Mouse (Mus musculus) kidney, postnatal 25 days (tissue): ENCODE measurements around the gene Cdhr3.
"Not testable (repeated sequence)": the region's sequence is repeated elsewhere in the genome, so short reads cannot be mapped to it uniquely, and the experiment has no call there.

Source experiments
- DNase-seq, 2 experiments: peaks; one replicate each; pipeline ENCODE4 v3.0.0; 2021; ENCODE audit warnings: mixed read lengths in 2 of 2

Cdhr3 gene

DNA sequence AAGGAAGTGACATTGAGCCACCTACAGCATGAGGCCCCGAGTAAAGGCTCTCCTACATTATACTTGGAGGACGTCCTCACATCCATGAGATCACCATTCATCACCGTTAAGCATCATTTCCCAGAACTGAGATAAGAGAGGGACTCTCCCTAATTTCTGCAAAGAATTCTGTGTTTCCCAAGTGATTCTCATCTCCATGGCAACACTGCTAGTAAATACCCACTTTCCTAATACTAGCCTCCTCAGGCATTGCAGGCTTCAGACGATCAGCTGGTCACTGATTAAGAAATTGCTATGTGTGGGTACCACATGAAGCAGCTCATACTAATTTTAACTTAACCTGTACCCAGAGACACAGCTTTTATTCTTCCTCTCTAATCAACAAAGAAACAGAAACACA, 92.3 kb downstream of the Cdhr3 start:
- DNase-seq: no peak

DNA sequence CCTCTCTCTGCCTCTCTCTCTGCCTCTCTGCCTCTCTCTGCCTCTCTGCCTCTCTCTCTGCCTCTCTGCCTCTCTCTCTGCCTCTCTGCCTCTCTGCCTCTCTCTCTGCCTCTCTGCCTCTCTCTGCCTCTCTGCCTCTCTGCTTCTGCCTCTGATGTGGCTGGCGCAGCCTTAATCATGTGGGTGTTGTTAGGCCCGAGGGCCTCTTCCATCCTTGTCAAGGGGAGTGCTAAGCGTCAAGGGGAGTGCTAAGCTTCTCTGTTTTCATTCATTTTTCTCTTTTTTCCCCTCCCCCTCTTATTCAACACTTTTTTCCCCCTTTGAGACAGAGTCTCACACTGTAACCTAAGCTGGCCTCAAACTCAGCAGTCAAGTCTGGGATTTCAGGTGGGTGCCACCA, 92.9 kb downstream of the Cdhr3 start:
- not testable (repeated sequence) for DNase-seq

DNA sequence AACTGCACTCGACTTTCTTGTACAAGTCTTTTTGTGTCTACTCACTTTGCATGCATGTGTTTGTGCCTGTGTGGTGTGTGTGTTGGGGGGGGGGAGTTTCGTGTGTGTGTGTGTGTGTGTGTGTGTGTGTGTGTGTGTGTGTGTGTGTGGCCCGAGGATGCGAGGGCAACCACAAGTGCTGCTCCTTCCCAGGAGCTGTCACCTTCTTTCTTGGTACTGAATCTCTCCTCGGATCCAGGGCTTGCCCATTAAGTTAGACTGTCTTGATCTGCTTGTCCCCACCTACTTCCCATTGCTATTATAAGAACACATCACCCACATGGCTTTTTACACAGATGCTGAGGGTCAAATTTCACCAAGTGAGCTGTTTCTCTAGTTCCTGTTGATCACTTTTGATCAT, 93.9 kb downstream of the Cdhr3 start:
- no peak for DNase-seq

DNA sequence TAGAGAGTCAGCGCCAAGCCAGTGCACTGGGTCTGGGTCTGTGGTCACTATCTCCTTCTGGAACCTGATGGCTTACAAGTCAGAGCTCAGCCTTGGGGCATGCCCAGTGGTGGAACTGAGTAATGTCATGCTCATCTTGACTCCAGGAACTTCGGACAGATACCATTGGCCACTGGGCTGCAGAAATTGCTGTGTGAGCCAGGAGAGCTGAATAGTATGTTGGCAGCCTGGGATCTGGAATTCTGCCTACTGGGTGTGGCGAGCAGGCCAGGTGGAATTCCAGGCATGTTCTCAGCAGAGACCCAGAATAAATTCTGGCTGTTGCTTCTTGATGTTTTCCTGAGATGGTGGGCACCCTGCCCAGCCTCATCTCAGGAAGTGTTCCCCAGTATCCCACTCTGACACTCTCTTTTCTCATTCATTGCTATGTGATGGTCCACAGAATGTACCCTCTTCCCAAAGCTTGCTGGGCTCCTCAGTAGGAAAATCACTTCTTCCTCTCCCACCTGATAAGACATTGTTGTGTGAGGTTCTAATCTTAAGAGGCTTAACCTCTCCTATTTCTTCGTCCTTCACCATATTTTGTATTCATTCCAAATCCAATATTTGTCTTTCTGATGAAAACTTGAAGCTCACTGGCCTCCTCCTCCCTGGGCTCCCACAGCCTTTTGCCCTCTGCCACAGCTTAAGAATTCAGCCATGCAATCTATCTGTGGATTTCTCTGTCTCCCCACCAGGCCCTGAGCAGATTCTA, 97.4 kb downstream of the Cdhr3 start:
- peak; percentile 57 to 60 for DNase-seq

DNA sequence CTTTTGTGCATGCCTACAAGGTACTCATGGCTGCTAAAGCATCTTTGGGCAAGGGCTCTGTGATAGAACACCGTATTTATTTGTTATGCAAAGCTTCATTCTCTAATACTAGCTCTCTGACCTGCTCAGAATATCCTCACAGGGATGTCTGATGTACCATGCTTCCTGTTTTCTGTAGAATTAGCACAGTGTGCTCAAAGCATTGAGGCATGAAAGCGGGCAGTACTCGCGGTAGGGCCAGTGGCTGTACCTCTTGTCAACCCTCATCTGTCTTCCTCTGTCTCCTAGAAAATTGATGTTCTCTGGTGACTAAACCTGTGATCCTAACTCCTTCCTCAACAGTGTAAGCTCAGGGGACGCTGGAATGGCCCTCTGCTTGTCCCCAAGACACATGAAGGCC, 98.6 kb downstream of the Cdhr3 start:
- DNase-seq: no peak

DNA sequence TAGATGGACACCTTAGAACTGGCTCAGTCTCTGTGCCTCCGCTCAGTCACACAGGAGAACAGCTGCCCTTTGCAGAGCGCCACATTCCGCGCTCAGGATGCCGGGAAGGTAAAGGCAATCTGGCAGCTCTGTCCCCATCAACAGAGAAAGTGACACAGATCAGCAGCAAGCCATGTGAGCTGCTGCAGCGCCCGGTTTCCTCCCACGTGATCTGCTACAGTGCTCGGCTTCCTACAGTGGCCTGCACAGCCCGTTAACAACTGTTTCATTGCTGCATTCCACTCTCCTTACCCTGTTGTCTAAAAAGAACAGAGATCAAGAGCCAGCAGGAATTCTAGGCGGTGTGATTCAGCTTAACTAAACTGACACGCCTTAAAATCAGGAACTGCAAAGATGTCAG, 102.9 kb downstream of the Cdhr3 start:
- DNase-seq: peak; percentile 28 to 48

DNA sequence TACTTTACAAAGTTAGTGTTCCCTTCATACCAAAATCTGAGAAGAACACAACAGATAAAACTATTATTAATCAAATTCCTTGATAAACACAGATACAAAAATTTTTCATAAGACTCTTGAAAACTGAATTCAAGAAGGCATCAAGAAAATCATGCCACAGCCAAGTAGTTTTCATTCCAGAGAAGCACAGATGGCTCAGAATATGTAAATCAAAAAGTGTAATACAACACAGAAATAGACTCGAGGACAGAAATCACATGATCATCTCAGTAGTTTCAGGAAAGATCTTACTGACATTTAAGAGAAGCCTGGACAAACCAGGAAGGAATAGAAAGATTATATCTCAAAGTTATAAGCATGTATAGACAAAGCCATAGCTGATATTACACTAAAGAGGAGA, 106.4 kb downstream of the Cdhr3 start:
- no peak for DNase-seq
